Mouse (Mus musculus) gastrocnemius, adult 2 months (tissue): ENCODE results near the gene Gm11627. TPM values are rescaled to one million over a fixed set of nuclear protein-coding genes. Genes with fewer than 3 reads are reported as not detected.
A peak's percentile ranks its signal among the peaks of the same experiment; 100 is the strongest.
"Not testable (repeated sequence)": the region's sequence is repeated elsewhere in the genome, so short reads cannot be mapped to it uniquely, and the experiment has no call there.

Source experiments
- DNase-seq: peaks from one replicate; pipeline ENCODE4 v3.0.0; 2022
- H3K27ac ChIP-seq: fragments of 200-600 bp; 2 replicates; pipeline ENCODE4 v1.8.1; 2022; ENCODE audit warnings: mild to moderate bottlenecking
- H3K4me3 ChIP-seq: fragments of 200-600 bp; 2 replicates; pipeline ENCODE4 v1.8.1; 2022; ENCODE audit warnings: mild to moderate bottlenecking, moderate library complexity
- CTCF ChIP-seq: fragments of 200-600 bp; IDR thresholded peaks from 2 replicates; pipeline ENCODE4 v1.8.1; 2022; ENCODE audit warnings: antibody characterized with exemption, mild to moderate bottlenecking, moderate library complexity
- intact Hi-C: fragments of 180-260 bp; cut with DNase I; formaldehyde crosslinking; loops from one replicate; pipeline ENCODE4 v1.15.1; 2025
- total RNA-seq, 2 experiments: library from RNA; stranded (reverse); gene quantifications; 2 replicates each; pipeline ENCODE4 v1.2.3; 2021

The Gm11627 gene
- total RNA-seq, 2 experiments from 2014 or later: not detected

- DNase-seq: no peak
- no peak for TF ChIP-seq CTCF
- intact Hi-C loops: no loop called here
- no peak overlapping the region for H3K27ac ChIP-seq
- H3K4me3 ChIP-seq: no peak overlapping the region
Observed at GRCm38 (mm10) chr11:102567723-102568122, 11.5 kb downstream of the Gm11627 start.

GRCm38 (mm10) chr11:102567157-102567556 lies 12.1 kb downstream of the Gm11627 start:
- DNase-seq: no peak
- intact Hi-C loops: no loop called here
- no peak overlapping the region for H3K27ac ChIP-seq
- no peak overlapping the region for H3K4me3 ChIP-seq
- peak; percentile 22; the same call in 1 of the 2 replicates for TF ChIP-seq CTCF

- Histone ChIP-seq H3K27ac (no peak overlapping the region), H3K4me3 (no peak overlapping the region)
- intact Hi-C loops: no loop called here
Observed at GRCm38 (mm10) chr11:102566290-102566689, 13.0 kb downstream of the Gm11627 start.

GRCm38 (mm10) chr11:102565741-102566140 lies 13.5 kb downstream of the Gm11627 start:
- no peak overlapping the region for H3K4me3 ChIP-seq
- no peak for DNase-seq
- intact Hi-C loops: no loop called here
- no peak overlapping the region for H3K27ac ChIP-seq
- TF ChIP-seq CTCF: no peak

More at GRCm38 (mm10) chr11:102566290-102566689, 13.0 kb downstream of the Gm11627 start:
- no peak for TF ChIP-seq CTCF
- no peak for DNase-seq

- H3K27ac ChIP-seq, H3K4me3 ChIP-seq, DNase-seq, intact Hi-C loops: not testable (repeated sequence)
Observed at GRCm38 (mm10) chr11:102564952-102565671, 14.1 kb downstream of the Gm11627 start.

GRCm38 (mm10) chr11:102558704-102559103 lies 20.6 kb downstream of the Gm11627 start:
- TF ChIP-seq CTCF: no peak
- no peak for DNase-seq
- intact Hi-C loops: loop anchor here (5.0 to 10.0 kb wide), 2 partner anchors 66 to 264 kb away; partner anchors contain the start of gene Atxn7l3
- H3K27ac ChIP-seq: no peak overlapping the region
- no peak overlapping the region for H3K4me3 ChIP-seq

- Histone ChIP-seq H3K27ac (no peak overlapping the region), H3K4me3 (no peak overlapping the region)
- no peak for DNase-seq
- intact Hi-C loops: loop anchor here (5.0 to 10.0 kb wide), 2 partner anchors 65 to 263 kb away; partner anchors contain the start of gene Atxn7l3
- TF ChIP-seq CTCF: no peak
Observed at GRCm38 (mm10) chr11:102557386-102557785, 21.9 kb downstream of the Gm11627 start.

GRCm38 (mm10) chr11:102556716-102557074 lies 22.6 kb downstream of the Gm11627 start:
- intact Hi-C loops: loop anchor here (5.0 to 10.0 kb wide), 2 partner anchors 64 to 262 kb away; partner anchors contain the start of gene Atxn7l3
- TF ChIP-seq CTCF: no peak
- DNase-seq: no peak
- peak overlapping the region; percentile 98 for H3K4me3 ChIP-seq
- peak overlapping the region; percentile 97 for H3K27ac ChIP-seq

- Histone ChIP-seq H3K4me3 (peak within 1 kb of the TSS; percentile 98), H3K27ac (peak within 1 kb of the TSS; percentile 97)
- peak; percentile 97 for DNase-seq
- intact Hi-C loops: loop anchor here (5.0 to 10.0 kb wide), 2 partner anchors 64 to 261 kb away; partner anchors contain the start of gene Atxn7l3
- TF ChIP-seq CTCF: peak; percentile 26; the same call in 1 of the 2 replicates
Observed at GRCm38 (mm10) chr11:102556031-102556715, 23.1 kb downstream of the Gm11627 start, which contains the start of gene Gpatch8. Gene Gpatch8 (minus strand): TSS chr11:102556392.

- no peak for TF ChIP-seq CTCF
- intact Hi-C loops: loop anchor here (5.0 to 10.0 kb wide), 2 partner anchors 63 to 261 kb away; partner anchors contain the start of gene Atxn7l3
- peak; percentile 61 for DNase-seq
- H3K4me3 ChIP-seq: peak overlapping the region; percentile 98
- H3K27ac ChIP-seq: peak overlapping the region; percentile 97
Observed at GRCm38 (mm10) chr11:102555400-102556030, 23.7 kb downstream of the Gm11627 start.

- DNase-seq: no peak
- TF ChIP-seq CTCF: no peak
- H3K4me3 ChIP-seq: no peak overlapping the region
- intact Hi-C loops: loop anchor here (10.0 kb wide), 1 partner anchor 257 kb away; the partner anchor contains the start of gene Atxn7l3
- H3K27ac ChIP-seq: no peak overlapping the region
Observed at GRCm38 (mm10) chr11:102552051-102552450, 27.2 kb downstream of the Gm11627 start.

GRCm38 (mm10) chr11:102551176-102551575 lies 28.1 kb downstream of the Gm11627 start:
- intact Hi-C loops: loop anchor here (10.0 kb wide), 1 partner anchor 256 kb away; the partner anchor contains the start of gene Atxn7l3
- H3K27ac ChIP-seq: peak overlapping the region; percentile 52
- no peak overlapping the region for H3K4me3 ChIP-seq
- TF ChIP-seq CTCF: no peak
- DNase-seq: no peak

GRCm38 (mm10) chr11:102541471-102541870 lies 37.8 kb downstream of the Gm11627 start:
- intact Hi-C loops: loop anchor here (5.0 kb wide), 1 partner anchor 34 kb away; no protein-coding TSS in a partner anchor
- TF ChIP-seq CTCF: no peak
- Histone ChIP-seq H3K27ac (peak overlapping the region; percentile 75), H3K4me3 (no peak overlapping the region)
- DNase-seq: peak; percentile 47

GRCm38 (mm10) chr11:102540286-102540685 lies 39.0 kb downstream of the Gm11627 start:
- not testable (repeated sequence) for H3K4me3 ChIP-seq, DNase-seq
- H3K27ac ChIP-seq: peak overlapping the region; percentile 35; the same call in 1 of the 2 replicates
- intact Hi-C loops: loop anchor here (5.0 kb wide), 1 partner anchor 33 kb away; no protein-coding TSS in a partner anchor
